Mouse (Mus musculus): ENCODE results near the gene Glrx.

DNA sequence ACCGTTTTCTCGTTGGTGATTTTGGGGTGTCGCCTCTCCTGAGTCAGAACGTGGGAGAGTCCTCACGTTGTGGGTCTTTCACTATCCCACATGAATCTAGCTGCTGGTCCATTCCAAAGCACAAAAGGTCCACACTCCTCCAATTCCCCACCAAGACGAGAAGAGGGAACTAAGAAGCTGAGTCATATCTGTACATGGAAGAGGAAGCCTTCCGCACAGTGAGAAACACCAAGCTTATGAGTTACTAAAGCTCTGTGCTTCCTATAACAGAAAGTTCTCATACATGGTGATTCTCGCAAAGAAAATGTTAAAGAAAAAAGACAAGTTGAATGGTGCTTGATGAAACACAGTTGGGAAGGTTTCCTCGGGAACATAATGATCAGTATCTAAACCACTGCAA, 16.5 kb upstream of the Glrx start:
- TF ChIP-seq POLR2A (IDR thresholded peaks at IDR 0.05; ENCODE audit: extremely low read depth, insufficient read depth, low read length) (no peak), CTCF (IDR thresholded peaks at IDR 0.05; ENCODE audit: low read depth, low read length) (no peak)

Data from liver, adult 2 months (tissue).